Mouse (Mus musculus) embryonic fibroblast, embryonic 13.5 days (primary cell): Measurements from ENCODE around the gene Marcksl1.

Experiments used
- CTCF ChIP-seq: IDR thresholded peaks from 2 replicates; pipeline ENCODE4 v1.5.1; 2011; ENCODE audit warnings: mild to moderate bottlenecking, control low read depth, low read length, moderate library complexity, borderline replicate concordance; ENCODE audit not compliant: insufficient read depth
- POLR2A ChIP-seq: IDR thresholded peaks from 2 replicates; pipeline ENCODE4 v1.6.1; 2011; ENCODE audit warnings: low read depth, mild to moderate bottlenecking, control low read depth, low read length, moderate library complexity

DNA sequence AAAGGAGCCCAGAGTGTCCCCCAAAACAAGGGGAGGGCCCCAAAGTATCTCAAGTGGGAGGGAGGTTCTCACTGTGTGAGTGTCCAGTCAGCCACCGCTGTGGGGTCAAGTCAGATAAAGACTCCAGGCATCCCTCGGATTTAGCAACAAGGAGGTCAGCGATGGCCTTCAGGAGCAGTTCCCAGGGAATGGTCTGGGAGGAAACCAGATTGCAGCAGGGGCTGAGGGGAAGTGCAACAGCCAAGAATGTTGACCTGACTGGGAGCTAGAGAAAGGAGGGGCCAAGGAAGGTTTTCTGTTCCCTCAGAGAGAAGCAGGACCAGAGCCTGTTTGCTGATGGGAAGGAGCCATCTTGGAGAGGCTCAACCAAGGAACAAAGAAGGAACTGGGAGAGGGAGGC, 14.4 kb upstream of the Marcksl1 start:
- TF ChIP-seq CTCF (no peak), POLR2A (no peak)
